8 mouse cellular contexts compared by ENCODE assay signal in genomic region chr7:19179173-19179572, GRCm38 (mm10). TPM values are rescaled to one million over a fixed set of nuclear protein-coding genes. Genes with fewer than 3 reads are reported as not detected.
A peak's percentile ranks its signal among the peaks of the same experiment; 100 is the strongest.
DNase-seq lines count a peak whose midpoint lies in the region; ATAC-seq and TF ChIP-seq lines count a peak whose summit lies in the region.

No protein-coding gene starts in this region.

- H3K4me3 ChIP-seq in ES-Bruce4 (ENCODE audit: low read depth, low read length): peak overlapping the region; percentile 46
- no peak overlapping the region for H3K4me3 ChIP-seq in bone marrow macrophage, adult 2 months (ENCODE audit: insufficient read depth, low read length)
- peak overlapping the region; percentile 24 for H3K4me3 ChIP-seq in forebrain, embryonic 14.5 days (ENCODE audit: low read depth, low read length)
- peak overlapping the region; percentile 39 for H3K4me3 ChIP-seq in hindbrain, embryonic 10.5 days

- no peaks in the 10 kb centered on the region for H3K27me3 ChIP-seq in ES-Bruce4 (ENCODE audit: control insufficient read depth, insufficient read depth, low read length, poor library complexity, severe bottlenecking)
- peaks cover 25% of the 10 kb centered on the region for H3K27me3 ChIP-seq in forebrain, embryonic 14.5 days (replicated peaks; ENCODE audit: control insufficient read depth, insufficient read depth, low read length)
- H3K27me3 ChIP-seq in hindbrain, embryonic 10.5 days (ENCODE audit: insufficient read depth, poor library complexity, severe bottlenecking): peaks cover 66% of the 10 kb centered on the region

- peak overlapping the region; percentile 19 for H3K9ac ChIP-seq in ES-Bruce4 (ENCODE audit: low read depth, poor library complexity, severe bottlenecking)
- peak overlapping the region; percentile 46; the same call in 1 of the 2 replicates for H3K9ac ChIP-seq in forebrain, embryonic 14.5 days (ENCODE audit: low read length)

- no peak for TF ChIP-seq POLR2A in ES-Bruce4 (IDR thresholded peaks at IDR 0.05; ENCODE audit: insufficient read depth, low read length)
- no peak for TF ChIP-seq POLR2A in bone marrow macrophage, adult 2 months (IDR thresholded peaks at IDR 0.05; ENCODE audit: borderline replicate concordance, low read depth, low read length)

- peak; percentile 94 for TF ChIP-seq CTCF in ES-Bruce4 (IDR thresholded peaks at IDR 0.05; ENCODE audit: low read depth, low read length)
- peak; percentile 30; the same call in 1 of the 2 replicates for TF ChIP-seq CTCF in bone marrow macrophage, adult 2 months (IDR thresholded peaks at IDR 0.05; ENCODE audit: low read depth, low read length)

- no peak overlapping the region for H3K27ac ChIP-seq in ES-Bruce4 (ENCODE audit: insufficient read depth, low read length)
- H3K27ac ChIP-seq in bone marrow macrophage, adult 2 months (ENCODE audit: insufficient read depth, low read depth, low read length): no peak overlapping the region
- no peak overlapping the region for H3K27ac ChIP-seq in forebrain, embryonic 14.5 days (ENCODE audit: low read depth, low read length)
- H3K27ac ChIP-seq in hindbrain, embryonic 10.5 days: 0 out of 2 replicates have a peak overlapping the region, but pooled peaks have one; percentile 57

- WGBS in forebrain, embryonic 14.5 days: under 1% methylated on average over 32 of the region's 32 CpGs
- under 1% methylated on average over 32 of the region's 32 CpGs for WGBS in hindbrain, embryonic 10.5 days

- no peak for ATAC-seq in forebrain, embryonic 14.5 days

- H3K36me3 ChIP-seq in ES-Bruce4 (ENCODE audit: control insufficient read depth, insufficient read depth, low read length, poor library complexity, severe bottlenecking): no peaks in the 10 kb centered on the region
- peaks cover 13% of the 10 kb centered on the region for H3K36me3 ChIP-seq in forebrain, embryonic 14.5 days (ENCODE audit: control insufficient read depth, insufficient read depth, low read length)
- peaks cover 8% of the 10 kb centered on the region; the same call in 1 of the 2 replicates for H3K36me3 ChIP-seq in hindbrain, embryonic 10.5 days

- TF ChIP-seq EP300 in ES-Bruce4 (IDR thresholded peaks at IDR 0.05; ENCODE audit: insufficient read depth, low read depth, low read length): peak; percentile 69; the same call in 1 of the 2 replicates

- DNase-seq in forebrain, embryonic 14.5 days (ENCODE audit: low spot score): peak; percentile 75
- peak; percentile 81 for DNase-seq in hindbrain, embryonic 10.5 days (ENCODE audit: low spot score)
- peak; percentile 67 for DNase-seq in layer of hippocampus, adult 9-11 months
- DNase-seq in lung, postnatal 10 days: peak; percentile 81
- DNase-seq in retina, adult 2 months (ENCODE audit: low read depth, low spot score): peak; percentile 53
- peak; percentile 43 for DNase-seq in yolk sac, embryonic 10.5 days (ENCODE audit: low spot score)

- H3K4me2 ChIP-seq in forebrain, embryonic 14.5 days (ENCODE audit: low read length): peak overlapping the region; percentile 63

- H3K4me1 ChIP-seq in ES-Bruce4 (ENCODE audit: control insufficient read depth, insufficient read depth, low read length): no peaks in the 10 kb centered on the region
- peaks cover 18% of the 10 kb centered on the region for H3K4me1 ChIP-seq in bone marrow macrophage, adult 2 months (ENCODE audit: control insufficient read depth, insufficient read depth, low read length)
- H3K4me1 ChIP-seq in forebrain, embryonic 14.5 days (ENCODE audit: control insufficient read depth, insufficient read depth, low read length): peaks cover 14% of the 10 kb centered on the region; the same call in 1 of the 2 replicates
- H3K4me1 ChIP-seq in hindbrain, embryonic 10.5 days (replicated peaks): peaks cover 58% of the 10 kb centered on the region

- no peaks in the 10 kb centered on the region for H3K9me3 ChIP-seq in ES-Bruce4 (replicated peaks; ENCODE audit: control insufficient read depth, insufficient read depth, low read length, poor library complexity, severe bottlenecking)
- H3K9me3 ChIP-seq in forebrain, embryonic 14.5 days (replicated peaks; ENCODE audit: control insufficient read depth, low read length): no peaks in the 10 kb centered on the region
- 0 out of 2 replicates have a peak, but pooled peaks cover 4% of the 10 kb centered on the region for H3K9me3 ChIP-seq in hindbrain, embryonic 10.5 days

RNA-seq across cellular contexts. Expression of gene Eml2, which starts 3.0 kb away (rescaled TPM):
- 63.3 and 64.4 TPM in 2 replicates for polyA plus RNA-seq in ES-Bruce4 (2011; ENCODE audit: insufficient read depth, insufficient read length, low read depth, missing spikeins)
- polyA plus RNA-seq in bone marrow macrophage, adult 2 months (2012; ENCODE audit: insufficient read depth, insufficient read length, missing spikeins): 12.2 and 17.8 TPM in 2 replicates
- 3.4 TPM in 2 replicates for polyA plus RNA-seq in forebrain, embryonic 14.5 days (2014; fragmentation: Nextera tagmentation; extraction: Ambion mirVana)
- polyA plus RNA-seq in hindbrain, embryonic 10.5 days (2016; fragmentation: Nextera tagmentation; extraction: Ambion mirVana): 2.8 and 4.9 TPM in 2 replicates

RNA-seq across cellular contexts. Expression of gene Gipr, which starts 13.2 kb away (rescaled TPM):
- 1.9 and 3.5 TPM in 2 replicates for polyA plus RNA-seq in ES-Bruce4 (2011; ENCODE audit: insufficient read depth, insufficient read length, low read depth, missing spikeins)
- not detected in 2 replicates for polyA plus RNA-seq in bone marrow macrophage, adult 2 months (2012; ENCODE audit: insufficient read depth, insufficient read length, missing spikeins)
- 4.8 and 8.2 TPM in 2 replicates for polyA plus RNA-seq in forebrain, embryonic 14.5 days (2014; fragmentation: Nextera tagmentation; extraction: Ambion mirVana)
- 0.95 and 1.3 TPM in 2 replicates for polyA plus RNA-seq in hindbrain, embryonic 10.5 days (2016; fragmentation: Nextera tagmentation; extraction: Ambion mirVana)

RNA-seq across cellular contexts. Expression of gene Snrpd2, which starts 29.7 kb away (rescaled TPM):
- 92.9 and 94.6 TPM in 2 replicates for polyA plus RNA-seq in ES-Bruce4 (2011; ENCODE audit: insufficient read depth, insufficient read length, low read depth, missing spikeins)
- 26.4 and 27.9 TPM in 2 replicates for polyA plus RNA-seq in bone marrow macrophage, adult 2 months (2012; ENCODE audit: insufficient read depth, insufficient read length, missing spikeins)
- 141 and 155 TPM in 2 replicates for polyA plus RNA-seq in forebrain, embryonic 14.5 days (2014; fragmentation: Nextera tagmentation; extraction: Ambion mirVana)
- 184 TPM in 2 replicates for polyA plus RNA-seq in hindbrain, embryonic 10.5 days (2016; fragmentation: Nextera tagmentation; extraction: Ambion mirVana)

RNA-seq across cellular contexts. Expression of gene Qpctl, which starts 30.1 kb away (rescaled TPM):
- polyA plus RNA-seq in ES-Bruce4 (2011; ENCODE audit: insufficient read depth, insufficient read length, low read depth, missing spikeins): 4.1 and 4.6 TPM in 2 replicates
- 10.4 and 11.8 TPM in 2 replicates for polyA plus RNA-seq in bone marrow macrophage, adult 2 months (2012; ENCODE audit: insufficient read depth, insufficient read length, missing spikeins)
- 11.1 and 14.0 TPM in 2 replicates for polyA plus RNA-seq in forebrain, embryonic 14.5 days (2014; fragmentation: Nextera tagmentation; extraction: Ambion mirVana)
- polyA plus RNA-seq in hindbrain, embryonic 10.5 days (2016; fragmentation: Nextera tagmentation; extraction: Ambion mirVana): 16.7 and 22.1 TPM in 2 replicates

RNA-seq across cellular contexts. Expression of gene Gpr4, which starts 33.2 kb away (rescaled TPM):
- 3.3 and 5.1 TPM in 2 replicates for polyA plus RNA-seq in ES-Bruce4 (2011; ENCODE audit: insufficient read depth, insufficient read length, low read depth, missing spikeins)
- polyA plus RNA-seq in bone marrow macrophage, adult 2 months (2012; ENCODE audit: insufficient read depth, insufficient read length, missing spikeins): not detected in 2 replicates
- 1.8 and 2.3 TPM in 2 replicates for polyA plus RNA-seq in forebrain, embryonic 14.5 days (2014; fragmentation: Nextera tagmentation; extraction: Ambion mirVana)
- 1.8 and 2.9 TPM in 2 replicates for polyA plus RNA-seq in hindbrain, embryonic 10.5 days (2016; fragmentation: Nextera tagmentation; extraction: Ambion mirVana)
